Mouse (Mus musculus) colon, adult 2 months (tissue): ENCODE results near the gene Arl16. TPM values are rescaled to one million over a fixed set of nuclear protein-coding genes. Genes with fewer than 3 reads are reported as not detected.

ENCODE experiments used
- polyA plus RNA-seq: library from polyadenylated mRNA; depleted of rRNA; stranded (reverse); fragments of >200 nt; gene quantifications from 2 replicates; pipeline ENCODE4 v1.2.3, GENCODE M21; 2012; rRNA removed

Arl16 gene
- polyA plus RNA-seq, result 23.7 and 24.4 TPM in 2 replicates

DNA sequence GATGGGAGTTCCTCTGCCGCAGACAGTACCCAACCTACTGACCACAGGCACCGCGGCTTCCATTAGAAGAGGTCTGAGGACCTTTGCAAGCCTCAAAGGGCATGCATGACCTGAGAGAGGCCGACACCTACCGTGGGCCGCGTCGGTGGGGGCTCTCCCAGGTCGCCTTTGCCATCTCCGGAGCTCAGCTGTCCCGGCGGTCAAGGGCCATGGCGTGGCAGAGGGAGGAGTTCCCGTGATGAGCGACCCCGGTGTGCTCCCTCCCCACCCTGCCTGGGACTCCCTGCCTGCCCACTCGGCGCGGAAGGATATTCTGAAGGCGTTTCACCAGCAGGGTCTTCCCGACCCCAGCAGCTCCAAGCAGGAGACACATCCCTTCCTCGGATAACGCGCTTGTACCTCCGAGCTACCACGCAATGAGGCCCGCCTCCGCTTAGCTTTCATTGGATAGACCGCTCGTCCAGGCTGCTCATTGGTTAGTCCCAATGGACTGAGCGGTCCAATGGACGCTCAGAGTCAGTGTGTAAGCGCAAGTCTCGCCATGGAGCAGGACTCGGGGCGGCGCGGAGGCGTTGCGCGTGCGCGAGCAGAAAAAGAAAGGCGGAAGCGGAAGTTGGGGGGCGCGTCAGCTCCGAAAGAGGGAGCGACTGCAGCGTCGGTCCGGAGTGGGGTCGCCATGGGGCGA is at the start of gene Arl16:
Gene Arl16 (minus strand): TSS at position 557 of the 685 bp plus-strand sequence.

DNA sequence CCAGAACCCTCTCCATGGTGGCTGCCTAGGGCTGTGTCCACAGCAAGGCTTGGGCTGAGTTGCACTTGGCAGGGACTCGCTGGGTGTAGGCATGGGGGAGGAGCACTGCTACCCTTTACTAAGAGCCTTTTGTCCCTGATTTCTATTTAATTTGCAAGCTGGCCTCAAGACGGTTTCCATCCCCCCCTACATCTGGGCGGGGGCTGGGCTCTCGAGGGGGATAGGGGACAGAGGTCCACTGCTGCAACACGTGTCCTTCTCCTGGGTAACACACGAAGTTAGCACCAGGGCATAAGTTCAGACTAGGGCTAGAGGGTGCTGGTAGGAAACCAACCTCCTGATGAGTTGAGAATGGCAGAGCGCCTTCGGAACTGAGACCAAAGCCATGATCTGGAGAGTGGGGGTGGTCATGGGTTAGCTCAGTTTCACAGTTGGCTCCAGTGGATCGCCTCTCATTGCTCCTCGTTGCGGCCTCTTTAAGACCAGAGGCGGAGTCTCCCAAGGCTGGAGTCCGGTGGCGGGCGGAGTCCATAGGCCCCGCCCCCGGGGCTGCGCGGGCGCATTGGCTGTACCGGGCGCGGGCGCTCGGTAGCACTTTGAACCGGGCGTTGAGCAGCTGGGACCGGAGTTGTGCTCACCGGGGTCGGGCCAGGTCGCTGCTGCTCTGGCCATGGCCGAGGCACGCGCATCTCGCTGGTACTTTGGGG is 24.1 kb upstream of the Arl16 start, which contains the start of gene Slc25a10:
Gene Slc25a10 (plus strand): TSS at position 524 of the 707 bp plus-strand sequence.

DNA sequence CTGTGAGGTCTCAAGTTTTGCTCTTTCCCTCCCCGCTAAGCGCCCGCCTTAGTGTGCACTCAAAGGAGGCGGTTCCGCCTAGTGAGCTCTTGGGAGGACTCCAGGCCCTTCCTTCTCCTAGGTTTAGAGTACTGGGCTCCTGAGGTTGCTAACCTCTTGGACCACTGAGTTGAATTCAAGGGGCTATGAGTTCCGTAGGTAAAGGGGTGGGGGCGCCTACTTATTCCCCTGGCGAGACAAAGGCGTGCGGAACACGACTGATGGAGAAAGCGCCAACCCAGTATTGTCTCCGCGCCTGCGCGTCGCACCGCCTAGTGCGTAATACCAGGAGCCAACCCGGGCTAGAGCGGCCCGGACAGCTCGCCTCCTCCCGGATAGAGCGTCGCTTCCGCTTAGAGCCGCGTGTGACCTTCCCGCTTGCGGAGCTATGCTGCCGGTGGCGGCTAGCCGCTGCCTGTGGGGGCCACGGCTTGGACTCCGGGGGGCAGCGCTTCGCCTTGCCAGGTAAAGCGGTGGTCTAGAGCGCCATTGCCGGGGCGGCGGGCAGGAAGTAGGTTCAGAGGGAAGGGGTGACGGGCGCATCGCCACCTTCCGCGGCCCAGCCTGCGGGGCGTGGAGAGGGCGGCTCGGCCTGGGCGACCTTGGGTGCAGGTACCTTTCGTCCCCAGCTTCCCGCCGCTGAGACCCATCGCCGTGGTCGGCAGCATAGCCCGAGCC is 17.0 kb upstream of the Arl16 start, which contains the start of gene Mrpl12:
Gene Mrpl12 (plus strand): TSS at position 349 of the 717 bp plus-strand sequence.

DNA sequence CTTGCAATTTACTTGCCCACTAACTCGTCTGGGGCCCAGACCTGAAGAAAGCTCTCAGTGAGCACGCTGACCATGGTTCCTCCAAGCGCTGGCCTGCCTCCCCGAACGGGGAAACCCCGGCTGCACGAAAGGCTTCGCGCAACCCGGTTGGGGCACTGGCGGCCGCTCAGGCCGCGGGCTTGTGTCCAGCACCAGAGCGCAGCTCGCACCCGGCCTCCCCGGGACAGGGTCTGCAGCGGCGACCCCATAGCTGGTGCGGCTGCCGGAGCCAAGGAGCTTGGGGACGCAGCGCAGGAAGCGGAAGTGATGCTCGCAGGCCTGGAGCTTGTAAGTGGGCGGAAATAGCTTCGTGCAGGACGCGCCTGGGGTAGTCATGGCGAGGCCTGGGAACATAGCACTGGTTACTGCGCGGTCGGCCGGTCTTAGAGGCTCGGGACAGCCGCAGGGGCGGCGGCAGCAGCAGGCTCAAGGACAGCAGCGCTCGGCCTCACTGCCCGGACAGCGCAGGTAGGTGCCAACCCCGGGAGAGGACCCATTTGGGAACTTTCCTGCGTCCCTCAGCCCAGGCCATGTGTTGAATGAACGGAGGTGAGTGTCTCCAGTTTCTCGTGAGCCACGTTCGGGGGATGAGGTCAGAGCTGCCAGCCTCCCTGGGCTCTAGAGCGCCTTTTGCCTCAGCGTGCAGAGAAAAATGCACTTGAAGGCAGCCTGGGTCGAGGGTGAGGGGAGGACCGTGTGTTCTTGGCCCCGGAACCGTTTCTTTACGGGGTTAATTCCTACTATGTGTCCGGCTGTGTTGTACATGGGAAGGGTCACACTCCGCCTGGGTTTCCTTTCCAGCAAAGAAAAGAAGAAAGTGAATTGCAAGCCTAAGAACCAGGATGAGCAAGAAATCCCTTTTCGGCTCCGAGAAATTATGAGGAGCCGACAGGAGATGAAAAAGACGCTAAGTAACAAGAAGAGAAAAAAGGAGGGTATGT is 9.3 kb downstream of the Arl16 start, which contains the start of the genes Oxld1 and Ccdc137:
Gene Oxld1 (minus strand): TSS at position 297 of the 980 bp plus-strand sequence.
Gene Ccdc137 (plus strand): TSS at position 344 of the 980 bp plus-strand sequence.

DNA sequence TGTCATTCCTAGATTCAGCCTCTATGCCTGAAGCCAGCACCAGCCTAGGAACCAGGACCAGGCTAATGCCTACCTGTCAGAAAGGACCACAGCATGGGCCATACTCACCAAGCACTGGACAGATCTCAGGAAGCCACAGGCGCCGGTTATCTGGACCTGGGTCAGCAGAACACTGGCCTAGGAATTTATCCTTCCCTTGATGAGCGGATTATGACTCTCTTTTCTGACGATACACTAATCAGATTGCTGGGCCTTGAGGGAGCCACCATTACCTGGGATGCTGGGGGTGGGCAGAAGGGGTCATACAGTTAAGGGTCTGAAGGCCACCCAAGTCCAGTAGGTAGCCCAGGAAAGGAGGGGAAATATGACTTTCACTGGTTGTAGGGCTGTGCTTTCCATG is 14.1 kb downstream of the Arl16 start, which contains the start of gene Pde6g:
Gene Pde6g (minus strand): TSS at position 195 of the 400 bp plus-strand sequence.

DNA sequence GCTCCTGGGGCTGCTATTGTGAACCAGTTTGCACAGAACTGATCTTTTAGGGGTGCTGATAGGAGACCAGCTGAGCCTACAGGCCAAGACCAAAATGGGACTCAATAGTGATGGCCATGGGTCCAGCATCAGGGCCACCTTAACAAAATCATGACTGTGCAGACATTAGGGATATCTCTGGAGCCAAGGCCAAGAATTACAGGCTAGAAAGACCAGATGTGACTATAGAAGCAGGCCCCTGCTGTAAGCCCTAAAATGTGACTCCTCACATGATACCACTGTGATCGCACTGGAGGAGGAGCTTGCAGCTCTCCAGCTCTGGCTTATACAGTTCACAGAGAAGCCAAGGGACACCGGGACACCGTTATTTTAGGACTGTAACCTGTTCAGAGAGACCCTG is 25.1 kb downstream of the Arl16 start, which contains the start of gene Tspan10:
Gene Tspan10 (plus strand): TSS at position 301 of the 400 bp plus-strand sequence.

DNA sequence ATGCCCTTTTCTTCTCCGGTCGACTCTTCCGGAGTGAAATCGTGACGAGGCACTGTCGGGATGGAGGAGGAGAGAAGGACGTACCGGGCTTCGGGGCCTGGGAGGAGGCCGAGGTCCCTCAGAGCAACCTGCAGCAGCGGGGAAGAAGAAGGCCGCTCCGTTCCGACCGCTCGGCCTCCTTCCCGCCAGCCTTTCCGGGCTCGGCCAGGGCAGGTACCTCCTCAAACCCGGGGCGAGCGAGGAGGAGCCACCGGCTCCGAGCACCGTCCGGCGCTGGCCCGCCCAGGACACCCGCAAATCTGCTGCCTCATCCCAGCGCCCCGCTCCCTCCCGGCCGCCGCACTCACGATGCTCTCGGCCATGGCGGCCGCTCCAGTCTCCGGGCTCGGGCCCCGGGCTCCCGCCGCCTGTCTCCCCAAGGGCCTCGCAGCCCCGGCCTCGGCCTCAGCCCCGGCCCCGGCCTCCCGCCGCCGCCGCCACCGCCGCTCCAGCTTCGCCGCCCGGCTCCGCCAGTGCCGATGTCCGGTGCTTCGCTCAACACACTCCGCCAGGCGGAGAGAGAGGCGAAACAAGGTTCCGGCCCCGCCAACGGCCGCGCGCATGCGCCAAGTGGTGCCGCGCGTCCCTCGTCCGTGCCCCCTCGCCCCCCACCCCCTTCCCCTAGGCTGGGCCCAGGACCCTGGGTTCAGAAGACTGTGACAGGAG is 30.1 kb downstream of the Arl16 start, which contains the start of gene Nploc4:
Gene Nploc4 (minus strand): TSS at position 557 of the 705 bp plus-strand sequence.

Other genes with a start within 250 kb of the Arl16 start
- 9.8 and 10.0 TPM in 2 replicates for gene Bahcc1, start 234.7 kb downstream of the Arl16 start, polyA plus RNA-seq
- 1,314 and 1,733 TPM in 2 replicates for gene Actg1, start 119.1 kb downstream of the Arl16 start, polyA plus RNA-seq
- gene Fscn2, start 106.1 kb downstream of the Arl16 start, polyA plus RNA-seq, result 0.16 TPM in 1 of 2 replicates, not detected in the other
- 64.7 and 65.7 TPM in 2 replicates for gene Faap100, start 88.8 kb downstream of the Arl16 start, polyA plus RNA-seq
- gene Nploc4, start 29.9 kb downstream of the Arl16 start, polyA plus RNA-seq, result 62.4 and 84.3 TPM in 2 replicates
- 0.19 and 0.41 TPM in 2 replicates for gene Tspan10, start 25.0 kb downstream of the Arl16 start, polyA plus RNA-seq
- gene Pde6g, start 14.1 kb downstream of the Arl16 start, polyA plus RNA-seq, result 0.55 and 0.56 TPM in 2 replicates
- gene Oxld1, start 9.5 kb downstream of the Arl16 start, polyA plus RNA-seq, result 25.9 and 35.8 TPM in 2 replicates
- 9.6 and 10.4 TPM in 2 replicates for gene Ccdc137, start 9.5 kb downstream of the Arl16 start, polyA plus RNA-seq
- 196 and 363 TPM in 2 replicates for gene Mrpl12, start 17.0 kb upstream of the Arl16 start, polyA plus RNA-seq
- gene Slc25a10, start 24.2 kb upstream of the Arl16 start, polyA plus RNA-seq, result 357 and 440 TPM in 2 replicates
- 0.35 and 0.95 TPM in 2 replicates for gene Gcgr, start 63.1 kb upstream of the Arl16 start, polyA plus RNA-seq
- 51.3 and 59.4 TPM in 2 replicates for gene Mcrip1, start 82.1 kb upstream of the Arl16 start, polyA plus RNA-seq
- gene Ppp1r27, start 83.5 kb upstream of the Arl16 start, polyA plus RNA-seq, result 0.22 TPM in 1 of 2 replicates, not detected in the other
- gene P4hb, start 105.6 kb upstream of the Arl16 start, polyA plus RNA-seq, result 238 and 254 TPM in 2 replicates
- 643 and 823 TPM in 2 replicates for gene Arhgdia, start 114.0 kb upstream of the Arl16 start, polyA plus RNA-seq
- gene Alyref, start 130.8 kb upstream of the Arl16 start, polyA plus RNA-seq, result 25.4 and 31.6 TPM in 2 replicates
- gene Anapc11, start 130.8 kb upstream of the Arl16 start, polyA plus RNA-seq, result 119 and 133 TPM in 2 replicates
- gene Npb, start 140.9 kb upstream of the Arl16 start, polyA plus RNA-seq, result 5.5 and 6.3 TPM in 2 replicates
- 325 and 389 TPM in 2 replicates for gene Pcyt2, start 150.3 kb upstream of the Arl16 start, polyA plus RNA-seq
- 109 and 125 TPM in 2 replicates for gene Sirt7, start 157.6 kb upstream of the Arl16 start, polyA plus RNA-seq
- 32.4 and 38.3 TPM in 2 replicates for gene Mafg, start 166.0 kb upstream of the Arl16 start, polyA plus RNA-seq
- gene Pycr1, start 176.2 kb upstream of the Arl16 start, polyA plus RNA-seq, result 30.3 and 39.3 TPM in 2 replicates
- 0.13 and 0.42 TPM in 2 replicates for gene Myadml2, start 180.6 kb upstream of the Arl16 start, polyA plus RNA-seq
- 0.80 and 0.83 TPM in 2 replicates for gene Notum, start 193.6 kb upstream of the Arl16 start, polyA plus RNA-seq
- 93.2 and 102 TPM in 2 replicates for gene Aspscr1, start 205.4 kb upstream of the Arl16 start, polyA plus RNA-seq
- 73.6 and 85.1 TPM in 2 replicates for gene Cenpx, start 246.1 kb upstream of the Arl16 start, polyA plus RNA-seq
- 39.0 and 42.1 TPM in 2 replicates for gene Lrrc45, start 246.3 kb upstream of the Arl16 start, polyA plus RNA-seq